11 mouse cellular contexts compared by ENCODE assay signal in genomic region chr4:4635856-4636255, GRCm38 (mm10).
"Had no signal": no experiment of that assay in that cellular context is flagged by ENCODE, and none has a peak within 500 bp of the region (broad histone marks: within the 10 kb centered on the region; RNA-seq: fewer than 3 reads in every experiment).

No protein-coding gene starts in this region.

- H3K9me3 ChIP-seq: liver, embryonic 13.5 days; lung, embryonic 15.5 days; midbrain, embryonic 12.5 days; neural tube, embryonic 12.5 days had no signal

- H3K4me3 ChIP-seq: liver, embryonic 13.5 days; lung, embryonic 15.5 days; midbrain, embryonic 12.5 days; neural tube, embryonic 12.5 days had no signal

- H3K4me1 ChIP-seq: liver, embryonic 13.5 days; lung, embryonic 15.5 days; midbrain, embryonic 12.5 days; neural tube, embryonic 12.5 days had no signal

- ATAC-seq: liver, postnatal 0 days had no signal

- H3K4me2 ChIP-seq: liver, embryonic 13.5 days; lung, embryonic 15.5 days; midbrain, embryonic 12.5 days; neural tube, embryonic 12.5 days had no signal

- H3K9ac ChIP-seq: liver, embryonic 13.5 days; liver, postnatal 0 days; lung, embryonic 15.5 days; midbrain, embryonic 12.5 days; neural tube, embryonic 12.5 days had no signal

- DNase-seq: kidney, adult 11 months; kidney, postnatal 36 days; liver; liver, embryonic 13.5 days; liver, postnatal 0 days; lung, postnatal 14 days; thymus, adult 18-20 months; thymus, postnatal 14 days had no signal

- H3K27me3 ChIP-seq: liver, embryonic 13.5 days; lung, embryonic 15.5 days; midbrain, embryonic 12.5 days; neural tube, embryonic 12.5 days had no signal

- H3K36me3 ChIP-seq: liver, embryonic 13.5 days; lung, embryonic 15.5 days; midbrain, embryonic 12.5 days; neural tube, embryonic 12.5 days had no signal

- H3K27ac ChIP-seq: liver, embryonic 13.5 days; lung, embryonic 15.5 days; midbrain, embryonic 12.5 days; neural tube, embryonic 12.5 days had no signal
